Mouse (Mus musculus) layer of hippocampus, adult 9-10 months (tissue): ENCODE measurements around the gene Hist1h2bj.

Experiments
- DNase-seq: peaks from one replicate; pipeline ENCODE4 v3.0.0; 2022; ENCODE audit warnings: low spot score

Gene Hist1h2bj

DNA sequence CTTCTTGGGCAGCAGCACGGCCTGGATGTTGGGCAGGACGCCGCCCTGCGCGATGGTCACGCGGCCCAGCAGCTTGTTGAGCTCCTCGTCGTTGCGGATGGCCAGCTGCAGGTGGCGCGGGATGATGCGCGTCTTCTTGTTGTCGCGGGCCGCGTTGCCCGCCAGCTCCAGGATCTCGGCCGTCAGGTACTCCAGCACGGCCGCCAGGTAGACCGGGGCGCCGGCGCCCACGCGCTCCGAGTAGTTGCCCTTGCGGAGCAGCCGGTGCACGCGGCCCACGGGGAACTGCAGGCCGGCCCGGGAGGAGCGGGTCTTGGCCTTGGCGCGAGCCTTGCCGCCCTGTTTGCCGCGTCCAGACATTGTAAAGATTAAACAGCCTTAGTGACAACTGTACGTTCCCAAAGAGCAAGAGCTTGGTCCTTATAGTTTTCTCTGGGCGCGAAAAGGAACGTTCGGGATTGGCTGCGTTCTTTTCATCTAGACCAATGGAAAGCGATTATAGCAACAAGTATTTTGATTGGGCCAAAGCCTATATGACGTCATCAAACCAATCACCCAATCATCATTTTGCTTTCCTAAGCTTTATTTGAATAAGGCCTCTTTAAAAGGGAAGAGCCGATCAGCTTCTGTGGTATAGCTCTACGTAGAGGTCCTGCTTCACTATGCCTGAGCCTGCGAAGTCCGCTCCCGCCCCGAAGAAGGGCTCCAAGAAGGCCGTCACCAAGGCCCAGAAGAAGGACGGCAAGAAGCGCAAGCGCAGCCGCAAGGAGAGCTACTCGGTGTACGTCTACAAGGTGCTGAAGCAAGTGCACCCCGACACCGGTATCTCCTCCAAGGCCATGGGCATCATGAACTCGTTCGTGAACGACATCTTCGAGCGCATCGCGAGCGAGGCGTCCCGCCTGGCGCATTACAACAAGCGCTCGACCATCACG, at the start of gene Hist1h2bj, which contains the start of gene Hist1h2ag:
Gene Hist1h2bj, plus strand, starts transcription at position 647 of the 935 bp plus-strand sequence.
Gene Hist1h2ag, minus strand, starts transcription at position 377 of the 935 bp plus-strand sequence.
- DNase-seq: peak; percentile 98

GRCm38 (mm10) chr13:21993957-21994738, 48.9 kb upstream of the Hist1h2bj start:
- DNase-seq: no peak

DNA sequence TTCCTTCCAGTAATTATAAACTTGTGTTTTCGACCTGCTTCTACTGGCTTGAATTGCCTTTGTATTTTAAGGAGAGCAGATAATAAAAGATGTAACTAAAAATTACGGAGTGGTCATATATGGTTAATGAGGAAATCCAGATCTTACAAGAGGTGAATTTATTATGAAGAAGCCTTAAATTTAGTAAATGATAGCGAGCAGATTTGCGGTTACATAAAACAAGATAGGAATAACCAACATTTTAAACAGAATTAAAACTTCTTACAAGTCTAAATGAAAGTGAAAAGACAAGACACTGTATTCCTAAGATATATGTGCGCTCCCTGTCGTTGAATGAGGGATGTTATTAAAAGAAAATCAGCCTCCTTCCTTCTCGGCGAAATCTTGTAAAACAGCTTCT, 48.1 kb upstream of the Hist1h2bj start:
- DNase-seq: no peak

DNA sequence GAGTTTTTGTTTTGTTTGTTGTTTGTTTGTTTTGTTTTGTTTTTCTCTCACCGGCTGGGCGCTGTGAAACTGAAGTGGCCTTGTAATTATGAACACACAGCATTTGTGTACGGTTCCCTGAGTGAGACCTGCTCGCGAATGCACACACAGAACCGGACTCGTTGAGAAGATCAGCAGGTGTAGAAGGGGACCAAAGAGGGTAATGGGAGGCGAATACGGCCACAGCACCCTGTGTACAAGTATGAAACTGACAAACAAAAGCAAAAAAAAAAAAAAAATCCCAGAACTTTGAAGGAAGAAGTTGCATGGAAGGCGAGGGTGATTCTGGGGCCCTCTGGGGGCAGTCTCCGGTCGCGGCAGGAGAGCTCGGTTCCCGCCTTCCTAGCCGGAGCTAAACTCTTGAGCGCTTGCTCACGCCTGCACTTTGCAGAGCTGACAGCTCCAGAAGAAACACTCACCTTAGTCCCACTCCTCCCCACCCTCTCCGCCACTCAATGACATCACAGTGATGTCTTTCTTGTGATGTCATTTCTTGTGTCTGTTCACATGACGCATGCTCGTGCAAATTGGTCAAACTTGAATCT, 47.6 kb upstream of the Hist1h2bj start:
- DNase-seq: no peak

GRCm38 (mm10) chr13:21996101-21996839, 46.7 kb upstream of the Hist1h2bj start:
- DNase-seq: no peak

DNA sequence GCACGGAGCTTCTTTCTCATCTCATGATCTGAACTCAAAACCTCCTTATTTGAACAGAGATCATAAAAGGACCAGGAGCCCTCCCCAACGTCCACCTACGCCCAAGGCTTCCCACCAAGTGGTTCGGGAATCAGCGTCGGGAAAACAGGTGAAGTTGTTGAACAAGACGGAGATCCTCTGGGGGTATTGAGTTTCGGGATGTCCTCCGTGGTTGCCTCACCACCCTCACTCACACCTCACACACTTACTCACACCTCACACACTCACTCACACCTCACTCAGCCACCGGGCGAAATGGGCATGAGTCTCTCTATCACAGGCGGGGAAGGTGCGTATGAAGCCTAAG, 46.2 kb upstream of the Hist1h2bj start:
- DNase-seq: no peak

DNA sequence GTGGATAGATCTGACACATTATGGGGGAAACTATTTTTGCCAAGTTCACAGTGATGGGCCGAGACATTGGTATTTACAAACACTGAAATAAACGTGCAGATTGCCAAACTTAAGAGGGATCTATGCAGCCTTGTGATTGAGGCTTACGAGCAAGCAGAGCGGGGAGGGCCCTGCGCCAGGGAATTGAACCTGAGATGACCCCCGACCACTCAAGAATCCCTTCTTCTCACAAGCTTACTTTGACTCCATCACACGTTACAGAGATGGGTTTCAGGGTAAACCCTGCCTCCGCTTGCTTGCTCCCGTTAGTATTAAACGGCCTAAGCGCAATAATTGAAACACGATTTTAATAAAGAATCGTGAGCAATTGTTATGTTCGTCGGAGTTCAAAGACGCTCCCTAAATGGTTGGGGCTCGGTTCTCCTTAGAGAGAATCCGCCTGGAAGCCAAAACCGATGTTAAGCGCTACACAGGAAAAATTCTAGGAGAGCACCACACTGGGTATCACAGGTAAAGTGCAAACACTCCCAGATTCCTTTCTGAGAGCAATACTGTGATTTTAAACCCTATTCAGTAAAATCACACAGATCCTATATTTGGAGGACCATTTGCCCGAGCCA, 45.7 kb upstream of the Hist1h2bj start:
- DNase-seq: no peak

GRCm38 (mm10) chr13:21997821-21998220, 45.2 kb upstream of the Hist1h2bj start:
- DNase-seq: no peak

- DNase-seq: no peak
Observed at GRCm38 (mm10) chr13:21998412-21998811, 44.6 kb upstream of the Hist1h2bj start.

GRCm38 (mm10) chr13:21999147-21999546, 43.9 kb upstream of the Hist1h2bj start:
- no peak for DNase-seq

DNA sequence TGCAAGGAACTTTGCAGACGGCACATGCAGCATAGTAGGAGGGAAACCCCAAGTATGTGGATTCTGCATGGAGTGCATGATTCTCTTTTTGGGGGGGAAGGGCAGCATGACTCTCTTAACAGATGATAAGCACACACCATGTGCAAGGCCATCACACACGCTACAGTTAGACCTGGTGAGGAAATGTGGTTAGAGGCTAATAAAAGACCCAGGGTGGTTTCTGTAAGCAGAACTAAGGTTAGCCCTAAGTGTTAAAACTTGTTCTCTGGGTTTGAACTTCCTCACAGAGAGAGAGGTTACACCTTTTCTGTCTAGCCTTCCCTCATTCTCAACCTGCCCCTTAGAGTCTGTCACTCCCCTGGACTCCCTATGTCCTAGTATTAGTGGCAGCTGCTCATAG, 41.7 kb upstream of the Hist1h2bj start:
- DNase-seq: no peak

DNA sequence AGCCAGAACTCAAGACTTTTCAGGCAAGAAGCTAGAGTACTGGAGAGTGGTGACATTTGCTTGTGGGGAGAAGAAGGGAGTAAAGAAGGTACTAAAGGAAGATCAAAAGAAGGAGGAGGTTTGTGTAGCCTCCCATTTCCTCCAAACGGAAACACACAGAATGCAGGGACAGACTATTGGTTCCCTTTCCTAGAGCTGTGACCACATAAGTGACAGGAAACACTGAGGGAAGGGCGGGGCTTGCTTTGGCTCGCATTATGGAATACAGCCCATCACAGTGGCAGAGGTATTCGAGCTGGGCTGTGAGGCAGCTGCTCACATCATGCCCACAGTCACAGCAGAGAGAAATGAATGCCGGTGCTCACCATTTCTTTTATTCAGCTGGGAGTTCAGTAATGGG, 41.2 kb upstream of the Hist1h2bj start:
- DNase-seq: no peak

GRCm38 (mm10) chr13:22005605-22006333, 37.2 kb upstream of the Hist1h2bj start:
- no peak for DNase-seq

- no peak for DNase-seq
Observed at GRCm38 (mm10) chr13:22006334-22007120, 36.5 kb upstream of the Hist1h2bj start.

DNA sequence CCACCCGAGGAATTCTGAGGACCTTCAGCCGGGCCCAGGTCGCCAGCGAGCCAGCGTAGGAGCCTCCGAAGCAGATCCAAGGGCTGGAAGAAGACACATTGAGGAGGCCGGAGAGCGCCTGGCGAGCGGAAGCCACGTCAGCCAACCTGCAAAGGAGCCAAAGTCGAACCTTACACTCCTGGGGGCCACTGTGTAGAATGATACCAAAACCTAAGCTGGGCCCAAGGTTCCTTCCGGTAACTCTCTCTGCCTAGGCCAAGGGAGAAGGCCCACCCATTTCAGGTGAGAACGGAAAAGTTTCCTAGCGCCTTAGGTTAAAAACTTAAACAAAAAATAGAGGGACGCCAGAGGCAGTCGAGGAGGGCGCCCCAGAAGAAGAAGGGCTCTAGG, 35.9 kb upstream of the Hist1h2bj start:
- no peak for DNase-seq

DNA sequence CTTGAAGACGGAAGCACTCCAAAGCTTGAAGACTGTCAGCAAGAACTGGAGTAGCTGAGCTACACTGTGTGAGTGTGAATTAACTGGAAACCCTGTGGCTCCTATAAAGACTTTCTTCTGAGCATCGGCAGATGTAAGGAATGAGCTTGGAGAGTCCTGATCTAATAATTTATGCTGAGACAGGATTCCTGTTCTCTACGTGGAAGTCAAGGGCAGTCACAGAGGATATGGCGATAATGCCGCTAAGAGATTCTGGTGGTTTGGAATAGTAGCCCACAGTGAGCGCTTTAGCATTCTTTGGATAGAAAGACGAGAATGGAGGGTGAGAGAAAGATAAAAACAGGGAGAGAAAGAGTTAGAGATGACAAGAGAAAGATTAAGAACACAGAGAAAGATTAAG, 35.1 kb upstream of the Hist1h2bj start:
- DNase-seq: no peak

DNA sequence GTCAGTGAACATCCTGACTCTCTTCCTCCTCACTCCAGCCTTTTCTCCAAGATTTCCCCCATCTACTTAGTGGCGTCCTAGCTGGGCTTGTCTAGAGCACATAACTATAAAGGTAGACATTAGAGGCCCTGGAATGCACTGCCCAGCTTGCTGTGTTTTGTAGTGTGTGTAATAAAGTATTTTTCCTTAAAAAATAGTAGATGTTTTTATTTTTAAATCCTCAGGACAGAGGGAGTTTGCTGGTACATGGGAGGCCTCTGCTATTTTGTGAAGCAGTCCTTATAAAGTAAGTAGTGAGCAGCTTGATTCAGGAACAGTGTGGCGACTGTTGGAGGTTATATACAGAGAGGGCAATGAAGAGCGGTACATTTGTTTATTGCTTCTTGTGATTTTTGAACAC, 34.3 kb upstream of the Hist1h2bj start:
- DNase-seq: no peak

GRCm38 (mm10) chr13:22009642-22010041, 33.4 kb upstream of the Hist1h2bj start, which contains the start of gene Prss16:
Gene Prss16, minus strand, starts transcription at chr13:22009742.
- no peak for DNase-seq

GRCm38 (mm10) chr13:22013716-22014115, 29.3 kb upstream of the Hist1h2bj start:
- DNase-seq: no peak

DNA sequence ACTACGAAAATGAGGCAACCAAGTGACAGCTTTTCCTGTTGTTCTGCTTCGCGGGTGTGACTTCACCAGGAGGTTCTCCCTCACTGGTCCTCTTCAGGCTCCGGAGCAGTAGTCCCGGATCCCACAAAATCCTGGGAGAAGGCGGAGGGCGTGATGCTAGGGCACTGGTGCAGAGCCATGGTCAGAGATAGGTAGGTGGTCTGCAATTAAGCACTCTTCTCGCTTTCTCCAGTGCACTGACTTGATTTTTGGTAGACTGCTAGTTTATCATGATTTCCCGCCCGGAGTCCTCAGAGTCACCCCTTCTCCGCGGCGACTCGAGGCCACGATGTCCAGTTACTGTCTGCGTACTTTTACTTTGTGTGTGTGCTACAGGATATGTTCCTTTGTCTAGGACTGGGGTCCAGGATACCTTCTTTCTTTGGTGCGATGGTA, 28.6 kb upstream of the Hist1h2bj start:
- DNase-seq: no peak
